In genomic region chr10:128496509-128497077, GRCm38 (mm10) we compare ENCODE assay signal across 1 mouse cellular context.
TF ChIP-seq lines count a peak whose summit lies in the region.

No protein-coding gene starts in this region.

TF ChIP-seq in MEL, 35 proteins besides CTCF, POLR2A, EP300 and RAD21:
- no peak for TF ChIP-seq MXI1 (IDR thresholded peaks at IDR 0.05; ENCODE audit: low read depth, low read length)
- TF ChIP-seq E2F4 (IDR thresholded peaks at IDR 0.05; ENCODE audit: borderline replicate concordance, low read depth, low read length): no peak
- no peak for TF ChIP-seq GABPA (IDR thresholded peaks at IDR 0.05; ENCODE audit: low read depth, low read length)
- TF ChIP-seq USF1 (IDR thresholded peaks at IDR 0.05; ENCODE audit: low read depth, low read length): no peak
- TF ChIP-seq ZNF384 (IDR thresholded peaks at IDR 0.05; ENCODE audit: low read depth, low read length): no peak
- no peak for TF ChIP-seq MAZ (IDR thresholded peaks at IDR 0.05; ENCODE audit: low read depth, low read length)
- no peak for TF ChIP-seq KAT2A (conservative IDR thresholded peaks at IDR 0.05; ENCODE audit: low read depth, low read length)
- no peak for TF ChIP-seq GATA1 (IDR thresholded peaks at IDR 0.05; ENCODE audit: low read depth, low read length)
- TF ChIP-seq TAL1 (IDR thresholded peaks at IDR 0.05; ENCODE audit: low read length): no peak
- TF ChIP-seq ZC3H11A (IDR thresholded peaks at IDR 0.05; ENCODE audit: low read depth, low read length): no peak
- no peak for TF ChIP-seq ETS1 (IDR thresholded peaks at IDR 0.05; ENCODE audit: low read depth, low read length)
- no peak for TF ChIP-seq MYB (IDR thresholded peaks at IDR 0.05; ENCODE audit: low read depth, low read length)
- no peak for TF ChIP-seq TCF12 (IDR thresholded peaks at IDR 0.05; ENCODE audit: low read depth, low read length)
- TF ChIP-seq ZKSCAN1 (IDR thresholded peaks at IDR 0.05; ENCODE audit: low read depth, low read length): no peak
- TF ChIP-seq MYC (IDR thresholded peaks at IDR 0.05; ENCODE audit: low read depth, low read length): no peak
- no peak for TF ChIP-seq TBP (IDR thresholded peaks at IDR 0.05; ENCODE audit: low read depth, low read length)
- no peak for TF ChIP-seq MAFK (IDR thresholded peaks at IDR 0.05; ENCODE audit: borderline replicate concordance, low read depth, low read length)
- no peak for TF ChIP-seq POLR2AphosphoS5 (IDR thresholded peaks at IDR 0.05; ENCODE audit: borderline replicate concordance, low read depth, low read length)
